Mouse (Mus musculus): ENCODE data around the gene Ecd. TPM values are rescaled to one million over a fixed set of nuclear protein-coding genes. Genes with fewer than 3 reads are reported as not detected.

Ecd gene
- polyA plus RNA-seq (2012; rRNA removed) = 24.8 and 25.6 TPM in 2 replicates

- DNase-seq (ENCODE audit: low spot score) = peak; percentile 84
Observed at GRCm38 (mm10) chr14:20347991-20348541, at the start of gene Ecd, which contains the start of gene Fam149b. TSS of gene Ecd (minus strand) at chr14:20348121. TSS of gene Fam149b (plus strand) at chr14:20348162.

- no peak for DNase-seq (ENCODE audit: low spot score)
Observed at GRCm38 (mm10) chr14:20397220-20397619, 49.3 kb upstream of the Ecd start.

- DNase-seq (ENCODE audit: low spot score) = peak; percentile 82
Observed at GRCm38 (mm10) chr14:20393205-20393913, 45.4 kb upstream of the Ecd start, which contains the start of gene Mrps16. TSS of gene Mrps16 (minus strand) at chr14:20393634.

DNA sequence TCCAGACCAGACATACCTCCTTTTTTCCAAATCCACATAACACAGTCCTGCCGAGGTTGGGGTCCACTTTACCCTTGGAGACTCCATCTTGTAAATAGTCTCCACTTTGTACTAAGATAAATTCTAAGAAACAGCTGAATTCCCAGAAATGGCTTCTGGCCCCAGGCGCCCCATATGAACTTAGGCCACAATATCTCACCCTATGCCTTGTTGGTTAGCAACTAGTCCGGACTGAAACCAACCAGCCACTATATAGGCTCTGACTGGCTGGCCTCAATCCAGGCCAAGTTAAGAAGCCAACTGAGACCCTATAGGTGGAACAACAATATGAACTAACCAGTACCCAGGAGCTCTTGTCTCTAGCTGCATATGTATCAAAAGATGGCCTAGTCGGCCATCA is 44.4 kb upstream of the Ecd start:
- no peak for DNase-seq (ENCODE audit: low spot score)

DNA sequence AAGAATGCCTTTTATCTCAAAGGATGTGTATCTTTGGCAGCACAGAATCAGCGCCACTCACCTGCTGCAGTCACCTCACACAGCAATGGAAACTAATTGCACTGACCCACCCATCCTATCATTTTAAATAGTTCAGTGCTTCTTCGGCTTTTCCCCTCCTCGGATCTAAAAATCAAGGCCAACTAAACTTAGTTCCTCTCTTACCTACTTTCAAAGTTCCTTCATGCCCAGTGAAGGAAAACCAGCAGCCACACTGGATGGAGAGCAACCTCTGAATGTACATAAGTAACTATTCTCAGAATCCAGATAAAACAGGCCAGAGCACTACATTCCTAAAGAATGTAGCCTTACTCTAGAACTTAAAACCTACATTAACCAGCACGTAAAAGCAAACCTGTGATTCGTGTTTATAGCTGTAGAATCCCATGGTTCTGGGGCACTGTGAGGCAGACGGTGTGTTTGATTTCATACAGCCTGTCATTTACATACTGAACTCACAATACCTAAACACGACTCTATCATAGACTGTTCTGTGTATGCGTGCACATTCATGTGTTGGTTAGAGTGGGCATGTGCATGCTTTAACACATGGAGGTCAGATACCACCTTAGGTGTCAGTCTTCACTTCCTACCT is 41.6 kb upstream of the Ecd start:
- DNase-seq (ENCODE audit: low spot score) = no peak

DNA sequence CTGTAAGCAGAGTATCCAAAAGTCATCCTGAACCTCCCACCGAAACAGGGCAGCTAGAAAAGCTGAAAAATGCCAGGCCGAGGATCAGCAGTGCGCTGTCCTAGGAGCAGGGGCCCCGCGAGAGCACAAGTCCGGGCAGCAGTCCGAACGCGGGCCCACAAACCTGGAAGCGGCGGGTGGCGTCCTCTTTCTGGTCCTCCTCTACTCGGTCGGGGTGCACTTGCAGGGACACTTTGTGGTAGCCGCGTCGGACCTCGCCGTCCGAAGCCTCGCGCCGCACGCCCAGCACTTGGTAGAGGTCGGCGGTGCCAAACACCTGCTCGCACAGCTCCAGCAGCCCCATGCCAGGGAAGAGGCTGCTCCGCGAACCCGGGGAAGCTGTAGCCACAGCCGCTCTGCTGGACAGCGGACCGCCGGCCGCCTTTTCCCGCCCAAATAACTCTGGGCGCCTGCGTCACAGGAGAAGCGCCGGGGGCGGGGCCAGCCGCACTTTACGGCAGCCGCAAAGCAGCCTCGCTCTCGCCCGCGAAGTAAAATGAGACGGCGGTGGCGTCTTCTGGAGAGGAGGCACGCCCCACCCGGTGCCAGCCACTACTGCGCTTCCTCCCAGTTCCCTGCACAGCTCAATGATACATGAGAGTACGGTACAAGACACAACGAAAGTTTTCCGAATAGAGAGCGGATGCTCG is 40.7 kb upstream of the Ecd start, which contains the start of gene Dnajc9:
Gene Dnajc9, minus strand, starts transcription at position 470 of the 689 bp plus-strand sequence.
- peak; percentile 91 for DNase-seq (ENCODE audit: low spot score)

GRCm38 (mm10) chr14:20379753-20380430 is 32.0 kb upstream of the Ecd start:
- no peak for DNase-seq (ENCODE audit: low spot score)

- no peak for DNase-seq (ENCODE audit: low spot score)
Observed at GRCm38 (mm10) chr14:20379087-20379640, 31.2 kb upstream of the Ecd start.

GRCm38 (mm10) chr14:20378313-20379061 is 30.6 kb upstream of the Ecd start:
- DNase-seq (ENCODE audit: low spot score) = no peak

GRCm38 (mm10) chr14:20377112-20377521 is 29.2 kb upstream of the Ecd start:
- no peak for DNase-seq (ENCODE audit: low spot score)

- no peak for DNase-seq (ENCODE audit: low spot score)
Observed at GRCm38 (mm10) chr14:20371854-20372253, 23.9 kb upstream of the Ecd start.

- DNase-seq (ENCODE audit: low spot score) = no peak
Observed at GRCm38 (mm10) chr14:20370798-20371197, 22.9 kb upstream of the Ecd start.

- no peak for DNase-seq (ENCODE audit: low spot score)
Observed at GRCm38 (mm10) chr14:20368271-20368670, 20.4 kb upstream of the Ecd start.

GRCm38 (mm10) chr14:20363230-20363629 is 15.3 kb upstream of the Ecd start:
- no peak for DNase-seq (ENCODE audit: low spot score)

- no peak for DNase-seq (ENCODE audit: low spot score)
Observed at GRCm38 (mm10) chr14:20347441-20347990, 405 bp downstream of the Ecd start.

DNA sequence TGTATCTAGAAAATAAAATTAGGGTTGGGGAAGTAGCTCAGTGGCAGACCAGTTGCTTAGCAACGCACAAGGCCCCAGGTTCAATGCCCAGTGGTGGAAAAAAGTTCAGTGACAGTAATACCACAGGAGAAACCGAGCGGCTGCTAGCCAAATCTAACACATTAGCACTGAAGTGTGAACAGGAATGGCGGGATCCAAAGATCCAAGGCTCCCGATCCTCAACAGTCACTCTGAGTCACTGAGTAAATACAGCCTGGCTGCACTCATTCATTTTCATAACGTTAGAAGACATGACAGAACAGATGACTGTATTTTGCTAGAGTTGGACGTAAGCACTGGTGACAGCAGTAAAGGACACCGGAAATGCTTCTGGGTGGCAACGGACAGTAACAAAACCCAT is 2.0 kb downstream of the Ecd start:
- DNase-seq (ENCODE audit: low spot score) = no peak

DNA sequence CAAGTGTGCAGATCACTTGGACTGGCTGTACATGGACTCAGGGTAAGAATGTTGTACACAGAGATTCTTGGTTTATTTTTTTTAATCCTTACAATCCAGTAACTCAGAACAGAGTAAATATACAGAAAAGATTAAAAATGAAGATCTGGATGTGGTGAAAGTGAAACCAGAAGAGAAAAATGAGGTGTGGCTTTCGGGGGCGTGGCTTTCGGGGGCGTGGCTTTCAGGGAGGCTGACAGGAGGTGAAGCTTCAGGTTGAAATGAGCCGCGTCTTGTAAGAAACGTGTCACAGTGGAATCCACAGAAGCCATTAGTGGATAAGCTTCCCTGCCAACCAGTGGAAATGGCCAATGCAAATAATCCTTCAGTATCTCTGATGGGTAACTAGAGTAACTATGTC is 7.1 kb downstream of the Ecd start:
- DNase-seq (ENCODE audit: low spot score) = no peak

DNA sequence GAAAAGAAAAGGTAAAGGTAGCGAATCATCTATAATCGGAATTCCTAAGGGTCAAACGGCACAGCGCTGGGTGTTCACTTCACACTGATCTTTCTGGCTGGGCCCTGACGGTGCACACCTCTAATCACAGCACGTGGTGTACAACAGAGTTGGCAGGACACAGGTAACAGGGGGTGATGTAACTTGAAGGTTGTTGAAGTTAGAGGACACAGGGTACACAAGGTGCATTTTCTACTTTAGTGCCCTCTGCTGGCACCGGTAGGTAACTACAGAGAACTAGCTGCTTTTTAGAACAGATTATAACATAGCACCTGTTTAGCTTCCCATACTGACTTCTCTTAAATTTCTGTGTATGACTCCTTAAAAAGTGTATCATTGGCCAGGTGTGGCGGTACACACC is 7.8 kb downstream of the Ecd start:
- no peak for DNase-seq (ENCODE audit: low spot score)

- DNase-seq (ENCODE audit: low spot score) = no peak
Observed at GRCm38 (mm10) chr14:20339415-20339814, 8.5 kb downstream of the Ecd start.

- DNase-seq (ENCODE audit: low spot score) = no peak
Observed at GRCm38 (mm10) chr14:20331316-20331715, 16.6 kb downstream of the Ecd start.

All from urinary bladder, adult 2 months (tissue).